Mouse (Mus musculus): ENCODE measurements around the gene Phlpp1.

DNA sequence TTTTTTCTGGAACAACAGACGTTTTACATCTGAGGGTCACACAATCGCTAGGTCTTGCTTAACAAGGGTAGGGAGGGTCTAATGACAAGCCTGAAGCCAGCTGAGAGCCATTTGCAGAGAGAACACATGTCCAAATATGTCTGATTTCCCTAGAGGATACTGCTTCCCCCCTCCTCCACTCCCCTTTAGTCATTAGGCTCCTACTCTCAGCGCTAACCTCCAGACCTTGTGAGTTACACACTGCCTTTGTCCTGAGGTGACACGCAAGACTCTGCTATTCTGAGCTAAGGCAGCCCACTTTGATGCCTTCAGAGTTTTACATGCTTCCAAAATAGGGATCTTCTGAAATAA lies 39.2 kb upstream of the Phlpp1 start:
- TF ChIP-seq POLR2A (IDR thresholded peaks at IDR 0.05; ENCODE audit: borderline replicate concordance, control insufficient read depth, low read depth, low read length) (no peak), CTCF (IDR thresholded peaks at IDR 0.05; ENCODE audit: control insufficient read depth, insufficient read depth, low read length) (no peak)
